Mouse (Mus musculus): Measurements from ENCODE around the gene Tmem167. TPM values are rescaled to one million over a fixed set of nuclear protein-coding genes. Genes with fewer than 3 reads are reported as not detected.

Tmem167 gene
- polyA plus RNA-seq, 1 experiment from 2014 or later, result 52.7 TPM

Other genes starting within 250 kb of the Tmem167 start
- 10.9 and 12.2 TPM in 2 replicates for gene Xrcc4, start 485 bp downstream of the Tmem167 start, polyA plus RNA-seq (2015; fragmentation: Nextera tagmentation; extraction: Ambion mirVana)